Mouse (Mus musculus): Measurements from ENCODE around the gene Gm26661. TPM values are rescaled to one million over a fixed set of nuclear protein-coding genes. Genes with fewer than 3 reads are reported as not detected.

The Gm26661 gene
- total RNA-seq (2023), result not detected in 2 replicates

DNA sequence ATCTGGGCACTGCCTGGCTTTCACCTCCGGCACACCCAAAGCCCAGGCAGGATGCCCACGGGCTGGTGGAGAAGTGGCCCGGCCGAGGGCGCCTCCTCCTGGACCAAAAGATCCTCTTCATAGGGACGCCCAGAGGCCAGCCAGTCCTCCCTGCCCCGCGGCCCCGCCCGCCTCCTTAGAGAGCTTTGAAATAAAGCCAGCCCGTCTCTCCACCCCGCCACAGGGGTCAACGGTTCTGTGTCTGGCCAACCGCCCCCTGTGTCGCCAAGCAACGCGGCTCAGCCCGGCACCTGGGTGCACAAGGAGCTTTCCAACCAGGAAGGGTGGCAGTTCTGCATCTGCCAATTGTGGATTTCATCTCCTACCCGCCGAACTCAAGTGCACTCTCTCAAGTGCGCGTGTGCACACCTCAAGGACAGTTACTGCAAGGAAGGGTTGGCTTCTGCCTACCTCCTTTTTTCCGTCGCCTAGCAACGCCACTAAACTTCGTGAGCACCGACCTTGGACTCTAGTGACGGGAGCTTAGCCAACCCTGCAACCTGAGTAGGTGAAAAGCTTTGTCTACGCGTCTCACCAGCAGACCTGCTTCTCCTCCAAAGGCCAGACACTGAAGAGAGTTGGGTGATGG is at the start of gene Gm26661:
TSS of gene Gm26661 (plus strand) at position 56 of the 628 bp plus-strand sequence.

DNA sequence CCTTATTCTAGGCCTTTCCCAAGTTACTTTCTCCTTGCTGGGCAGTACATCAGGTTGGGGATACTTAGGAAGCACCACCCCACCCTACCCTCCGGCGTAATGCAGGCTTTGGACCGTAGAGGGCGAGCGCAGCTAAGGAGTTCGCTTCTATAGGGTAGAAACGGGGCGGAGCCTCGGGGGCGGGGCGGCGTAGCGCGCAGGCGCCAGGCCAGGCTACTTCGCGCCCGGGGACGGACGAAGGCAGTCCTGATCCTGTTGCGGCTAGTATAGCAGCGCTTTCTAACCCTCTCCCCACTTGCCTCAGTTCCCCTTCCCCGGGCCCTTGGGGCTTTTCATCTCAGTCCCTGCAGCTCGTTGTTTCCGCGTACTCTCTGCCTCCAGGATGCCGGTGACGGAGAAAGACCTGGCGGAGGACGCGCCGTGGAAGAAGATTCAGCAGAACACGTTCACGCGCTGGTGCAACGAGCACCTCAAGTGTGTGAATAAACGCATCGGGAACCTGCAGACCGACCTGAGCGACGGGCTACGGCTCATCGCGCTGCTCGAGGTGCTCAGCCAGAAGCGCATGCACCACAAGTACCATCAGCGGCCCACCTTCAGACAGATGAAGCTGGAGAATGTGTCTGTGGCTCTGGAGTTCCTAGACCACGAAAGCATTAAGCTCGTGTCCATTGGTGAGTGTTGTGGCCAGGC is 26.5 kb downstream of the Gm26661 start, which contains the start of gene Flnb:
TSS of gene Flnb (plus strand) at position 188 of the 693 bp plus-strand sequence.

Other genes starting within 250 kb of the Gm26661 start
- not detected in 2 replicates for gene Gm3558, start 223.0 kb upstream of the Gm26661 start, total RNA-seq (2023)
- gene Gm10338, start 196.0 kb upstream of the Gm26661 start, total RNA-seq (2023), result not detected in 2 replicates
- gene Gm10128, start 147.6 kb upstream of the Gm26661 start, total RNA-seq (2023), result not detected in 2 replicates
- 9.2 and 11.6 TPM in 2 replicates for gene Flnb, start 26.4 kb downstream of the Gm26661 start, total RNA-seq (2023)
- not detected in 2 replicates for gene Gm45521, start 165.7 kb downstream of the Gm26661 start, total RNA-seq (2023)
- 0.57 and 1.1 TPM in 2 replicates for gene Dnase1l3, start 203.0 kb downstream of the Gm26661 start, total RNA-seq (2023)
- not detected in 2 replicates for gene Abhd6, start 211.3 kb downstream of the Gm26661 start, total RNA-seq (2023)